ENCODE assay signal across 7 mouse cellular contexts in genomic region chr14:18893121-18893946, GRCm38 (mm10). TPM values are rescaled to one million over a fixed set of nuclear protein-coding genes. Genes with fewer than 3 reads are reported as not detected.
A peak's percentile ranks its signal among the peaks of the same experiment; 100 is the strongest.
DNase-seq lines count a peak whose midpoint lies in the region; ATAC-seq lines count a peak whose summit lies in the region.

No protein-coding gene starts in this region.

- H3K4me3 ChIP-seq in embryonic facial prominence, embryonic 12.5 days: peak overlapping the region; percentile 69
- peak overlapping the region; percentile 62 for H3K4me3 ChIP-seq in limb, embryonic 12.5 days (replicated peaks)
- peak overlapping the region; percentile 71 for H3K4me3 ChIP-seq in midbrain, embryonic 14.5 days (replicated peaks; ENCODE audit: low read depth, low read length)

- no peaks in the 10 kb centered on the region for H3K36me3 ChIP-seq in embryonic facial prominence, embryonic 12.5 days
- no peaks in the 10 kb centered on the region for H3K36me3 ChIP-seq in limb, embryonic 12.5 days
- no peaks in the 10 kb centered on the region for H3K36me3 ChIP-seq in midbrain, embryonic 14.5 days (ENCODE audit: control insufficient read depth, insufficient read depth, low read length)

- WGBS in embryonic facial prominence, embryonic 12.5 days: under 1% methylated on average over 110 of the region's 116 CpGs
- under 1% methylated on average over 77 of the region's 116 CpGs for WGBS in limb, embryonic 12.5 days
- under 1% methylated on average over 111 of the region's 116 CpGs for WGBS in midbrain, embryonic 14.5 days

- H3K4me1 ChIP-seq in embryonic facial prominence, embryonic 12.5 days: no peaks in the 10 kb centered on the region
- no peaks in the 10 kb centered on the region; the same call in 1 of the 2 replicates for H3K4me1 ChIP-seq in limb, embryonic 12.5 days (replicated peaks)
- H3K4me1 ChIP-seq in midbrain, embryonic 14.5 days (ENCODE audit: control insufficient read depth, insufficient read depth, low read length): peaks cover 7% of the 10 kb centered on the region; the same call in 1 of the 2 replicates

- peak overlapping the region; percentile 50; the same call in 1 of the 2 replicates for H3K27ac ChIP-seq in embryonic facial prominence, embryonic 12.5 days
- no peak overlapping the region for H3K27ac ChIP-seq in limb, embryonic 12.5 days
- H3K27ac ChIP-seq in midbrain, embryonic 14.5 days (replicated peaks; ENCODE audit: low read depth, low read length): peak overlapping the region; percentile 83

- DNase-seq in adrenal gland, postnatal 4 days (ENCODE audit: low spot score in 2 of 2): peak; percentile 82 to 87
- peak; percentile 87 for DNase-seq in heart, adult 8-10 months (ENCODE audit: low spot score)
- peak; percentile 88 to 90 for DNase-seq in kidney, adult 8-10 months
- DNase-seq in midbrain, embryonic 14.5 days: peak; percentile 97
- DNase-seq in spleen, adult 18-20 months: peak; percentile 46 to 70

- peak; percentile 88 for ATAC-seq in embryonic facial prominence, embryonic 12.5 days (ENCODE audit: insufficient number of reproducible peaks, insufficient read depth, low FRiP score, low TSS enrichment)
- peak; percentile 90 for ATAC-seq in limb, embryonic 12.5 days (ENCODE audit: insufficient number of reproducible peaks, insufficient read depth, low FRiP score, low TSS enrichment, low read depth)
- peak; percentile 92 for ATAC-seq in midbrain, embryonic 14.5 days (ENCODE audit: low FRiP score, low TSS enrichment)

- no peaks in the 10 kb centered on the region for H3K9me3 ChIP-seq in embryonic facial prominence, embryonic 12.5 days
- no peaks in the 10 kb centered on the region for H3K9me3 ChIP-seq in limb, embryonic 12.5 days
- H3K9me3 ChIP-seq in midbrain, embryonic 14.5 days (ENCODE audit: control insufficient read depth, low read length): no peaks in the 10 kb centered on the region

- peak overlapping the region; percentile 75 for H3K4me2 ChIP-seq in embryonic facial prominence, embryonic 12.5 days (replicated peaks)
- peak overlapping the region; percentile 72 for H3K4me2 ChIP-seq in limb, embryonic 12.5 days
- peak overlapping the region; percentile 68 for H3K4me2 ChIP-seq in midbrain, embryonic 14.5 days (ENCODE audit: low read length)

- peak overlapping the region; percentile 84 for H3K9ac ChIP-seq in embryonic facial prominence, embryonic 12.5 days
- H3K9ac ChIP-seq in limb, embryonic 12.5 days (replicated peaks): peak overlapping the region; percentile 74
- peak overlapping the region; percentile 88 for H3K9ac ChIP-seq in midbrain, embryonic 14.5 days (replicated peaks; ENCODE audit: low read length)

- H3K27me3 ChIP-seq in embryonic facial prominence, embryonic 12.5 days: no peaks in the 10 kb centered on the region
- H3K27me3 ChIP-seq in limb, embryonic 12.5 days: no peaks in the 10 kb centered on the region
- H3K27me3 ChIP-seq in midbrain, embryonic 14.5 days (ENCODE audit: control insufficient read depth, insufficient read depth, low read length): no peaks in the 10 kb centered on the region

RNA-seq across cellular contexts. Expression of gene Ube2e2, which starts 0.7 kb away (rescaled TPM):
- 10 to 100 TPM; 69.0 to 77.5 TPM for total RNA-seq in adrenal gland, postnatal 4 days (2021)
- 72.8 and 73.2 TPM in 2 replicates for polyA plus RNA-seq in embryonic facial prominence, embryonic 12.5 days (2016; fragmentation: Nextera tagmentation; extraction: Ambion mirVana)
- 10 to 100 TPM; 14.6 to 21.6 (median 19.7) TPM for total RNA-seq in heart, adult 8-10 months (2022)
- 62.7 and 64.8 TPM in 2 replicates for polyA plus RNA-seq in limb, embryonic 12.5 days (2016; fragmentation: Nextera tagmentation; extraction: Ambion mirVana)
- polyA plus RNA-seq in midbrain, embryonic 14.5 days (2014; fragmentation: Nextera tagmentation; extraction: Ambion mirVana): 123 and 143 TPM in 2 replicates
